Comparison of ENCODE assay signal across 17 mouse cellular contexts in genomic region chr5:142080661-142081060, GRCm38 (mm10).
A peak's percentile ranks its signal among the peaks of the same experiment; 100 is the strongest.
DNase-seq lines count a peak whose midpoint lies in the region; ATAC-seq and TF ChIP-seq lines count a peak whose summit lies in the region.
"Had no signal": no experiment of that assay in that cellular context is flagged by ENCODE, and none has a peak within 500 bp of the region (broad histone marks: within the 10 kb centered on the region; RNA-seq: fewer than 3 reads in every experiment).

No protein-coding gene starts in this region.

- no peak for TF ChIP-seq EP300 in MEL (IDR thresholded peaks at IDR 0.05; ENCODE audit: low read depth in 1 of 2, low read length in 2 of 2)
- no peak for TF ChIP-seq EP300 in stomach, postnatal 0 days (optimal IDR thresholded peaks at IDR 0.05)

- 0 out of 2 replicates have a peak, but pooled peaks cover 1% of the 10 kb centered on the region for H3K4me1 ChIP-seq in hindbrain, postnatal 0 days (ENCODE audit: insufficient read depth, low read length)
- no peaks in the 10 kb centered on the region for H3K4me1 ChIP-seq in hindbrain, embryonic 14.5 days (replicated peaks; ENCODE audit: control insufficient read depth, insufficient read depth, low read length)
- no peaks in the 10 kb centered on the region for H3K4me1 ChIP-seq in midbrain, postnatal 0 days (ENCODE audit: insufficient read depth, low read length)
- no peaks in the 10 kb centered on the region for H3K4me1 ChIP-seq in midbrain, embryonic 13.5 days (replicated peaks)
- H3K4me1 ChIP-seq in MEL (ENCODE audit: control insufficient read depth in 1 of 2, insufficient read depth in 2 of 2, low read length in 2 of 2), result no peaks in the 10 kb centered on the region
- H3K4me1 ChIP-seq in stomach, postnatal 0 days (replicated peaks; ENCODE audit: control insufficient read depth, insufficient read depth), result no peaks in the 10 kb centered on the region
- H3K4me1 ChIP-seq: embryonic facial prominence, embryonic 10.5 days; heart, embryonic 12.5 days; liver, embryonic 15.5 days had no signal

- no peak; the same call in 1 of the 2 replicates for TF ChIP-seq RAD21 in MEL (IDR thresholded peaks at IDR 0.05; ENCODE audit: low read depth, low read length)

- H3K9ac ChIP-seq in hindbrain, postnatal 0 days (replicated peaks; ENCODE audit: low read length), result no peak overlapping the region
- H3K9ac ChIP-seq in hindbrain, embryonic 14.5 days, result no peak overlapping the region
- H3K9ac ChIP-seq in midbrain, postnatal 0 days (replicated peaks; ENCODE audit: low read length, poor library complexity, severe bottlenecking), result no peak overlapping the region
- no peak overlapping the region for H3K9ac ChIP-seq in midbrain, embryonic 13.5 days (replicated peaks)
- H3K9ac ChIP-seq in MEL (ENCODE audit: control insufficient read depth, low read depth, low read length, poor library complexity, severe bottlenecking), result no peak overlapping the region
- no peak overlapping the region for H3K9ac ChIP-seq in stomach, postnatal 0 days (ENCODE audit: low read length)
- H3K9ac ChIP-seq: heart, embryonic 12.5 days; liver, embryonic 15.5 days had no signal

- DNase-seq in hindbrain, postnatal 0 days (ENCODE audit: low spot score), result no peak
- DNase-seq in hindbrain, embryonic 14.5 days (ENCODE audit: low spot score), result no peak
- no peak for DNase-seq in midbrain, postnatal 0 days (ENCODE audit: low spot score)
- peak; percentile 4 for DNase-seq in MEL (ENCODE audit: low read depth, low spot score)
- no peak for DNase-seq in stomach, postnatal 0 days (ENCODE audit: low spot score)
- no peak for DNase-seq in heart, postnatal 14 days
- DNase-seq: gastrocnemius, postnatal 25 days; kidney, postnatal 25 days; lung, postnatal 36 days had no signal

- TF ChIP-seq POLR2A in MEL (IDR thresholded peaks at IDR 0.05; ENCODE audit: control insufficient read depth in 1 of 2, insufficient read depth in 1 of 2, low read depth in 1 of 2, low read length in 2 of 2, poor library complexity in 1 of 2), result no peak

- H3K27me3 ChIP-seq in hindbrain, postnatal 0 days (ENCODE audit: insufficient read depth, low read length), result no peaks in the 10 kb centered on the region
- H3K27me3 ChIP-seq in hindbrain, embryonic 14.5 days (ENCODE audit: control insufficient read depth, insufficient read depth, low read length), result no peaks in the 10 kb centered on the region; the same call in 1 of the 2 replicates
- no peaks in the 10 kb centered on the region for H3K27me3 ChIP-seq in midbrain, postnatal 0 days (ENCODE audit: insufficient read depth, low read length)
- H3K27me3 ChIP-seq in midbrain, embryonic 13.5 days, result no peaks in the 10 kb centered on the region
- H3K27me3 ChIP-seq in MEL (ENCODE audit: control insufficient read depth in 1 of 2, insufficient read depth in 2 of 2, low read length in 2 of 2), result no peaks in the 10 kb centered on the region
- H3K27me3 ChIP-seq in stomach, postnatal 0 days (ENCODE audit: control insufficient read depth, insufficient read depth, low read length), result no peaks in the 10 kb centered on the region
- H3K27me3 ChIP-seq: heart, embryonic 12.5 days; liver, embryonic 15.5 days had no signal

- H3K79me2 ChIP-seq in MEL (ENCODE audit: control insufficient read depth, insufficient read depth, low read length, poor library complexity), result no peaks in the 10 kb centered on the region

- no peak overlapping the region for H3K4me2 ChIP-seq in hindbrain, postnatal 0 days (ENCODE audit: low read depth, low read length)
- no peak overlapping the region for H3K4me2 ChIP-seq in hindbrain, embryonic 14.5 days (replicated peaks)
- no peak overlapping the region for H3K4me2 ChIP-seq in midbrain, postnatal 0 days (ENCODE audit: low read depth, low read length, poor library complexity, severe bottlenecking)
- no peak overlapping the region for H3K4me2 ChIP-seq in midbrain, embryonic 13.5 days (replicated peaks)
- no peak overlapping the region for H3K4me2 ChIP-seq in stomach, postnatal 0 days (replicated peaks; ENCODE audit: low read depth)
- H3K4me2 ChIP-seq: heart, embryonic 12.5 days; liver, embryonic 15.5 days; midbrain, embryonic 11.5 days had no signal

- no peaks in the 10 kb centered on the region for H3K36me3 ChIP-seq in hindbrain, postnatal 0 days (ENCODE audit: insufficient read depth, low read length)
- H3K36me3 ChIP-seq in hindbrain, embryonic 14.5 days (replicated peaks; ENCODE audit: control insufficient read depth, insufficient read depth), result no peaks in the 10 kb centered on the region
- no peaks in the 10 kb centered on the region for H3K36me3 ChIP-seq in midbrain, postnatal 0 days (ENCODE audit: insufficient read depth, low read length)
- H3K36me3 ChIP-seq in midbrain, embryonic 13.5 days, result no peaks in the 10 kb centered on the region
- no peaks in the 10 kb centered on the region for H3K36me3 ChIP-seq in MEL (ENCODE audit: control insufficient read depth in 1 of 2, insufficient read depth in 2 of 2, low read length in 2 of 2)
- no peaks in the 10 kb centered on the region; the same call in 1 of the 2 replicates for H3K36me3 ChIP-seq in stomach, postnatal 0 days (ENCODE audit: control insufficient read depth, insufficient read depth, low read length)
- H3K36me3 ChIP-seq: embryonic facial prominence, embryonic 10.5 days; liver, embryonic 15.5 days had no signal

- no peak overlapping the region for H3K4me3 ChIP-seq in hindbrain, postnatal 0 days (ENCODE audit: low read length)
- no peak overlapping the region for H3K4me3 ChIP-seq in hindbrain, embryonic 14.5 days (replicated peaks; ENCODE audit: low read length)
- H3K4me3 ChIP-seq in midbrain, postnatal 0 days (ENCODE audit: low read depth, low read length), result no peak overlapping the region
- no peak overlapping the region for H3K4me3 ChIP-seq in midbrain, embryonic 13.5 days (replicated peaks)
- H3K4me3 ChIP-seq in MEL (ENCODE audit: control insufficient read depth in 1 of 2, insufficient read depth in 1 of 2, low read depth in 2 of 2, low read length in 2 of 2), result no peak overlapping the region
- H3K4me3 ChIP-seq in stomach, postnatal 0 days (ENCODE audit: low read depth, low read length), result no peak overlapping the region
- H3K4me3 ChIP-seq: embryonic facial prominence, embryonic 10.5 days; erythroblast, embryonic 14.5 days; heart, embryonic 12.5 days; liver, embryonic 15.5 days; myocyte had no signal

- no peak overlapping the region for H3K27ac ChIP-seq in hindbrain, postnatal 0 days
- H3K27ac ChIP-seq in hindbrain, embryonic 14.5 days, result no peak overlapping the region
- H3K27ac ChIP-seq in midbrain, postnatal 0 days (ENCODE audit: low read depth, low read length), result no peak overlapping the region
- H3K27ac ChIP-seq in midbrain, embryonic 13.5 days, result no peak overlapping the region
- no peak overlapping the region for H3K27ac ChIP-seq in MEL (ENCODE audit: control insufficient read depth, low read depth, low read length)
- H3K27ac ChIP-seq in stomach, postnatal 0 days (replicated peaks), result no peak overlapping the region
- H3K27ac ChIP-seq: embryonic facial prominence, embryonic 10.5 days; liver, embryonic 15.5 days had no signal

- intact Hi-C loops in heart, postnatal 14 days (cut with DNase I), result no loop called here

- H3K9me3 ChIP-seq in hindbrain, postnatal 0 days (ENCODE audit: low read length), result no peaks in the 10 kb centered on the region
- no peaks in the 10 kb centered on the region for H3K9me3 ChIP-seq in hindbrain, embryonic 14.5 days (ENCODE audit: control insufficient read depth, low read length)
- H3K9me3 ChIP-seq in midbrain, postnatal 0 days (ENCODE audit: low read length), result no peaks in the 10 kb centered on the region
- H3K9me3 ChIP-seq in midbrain, embryonic 13.5 days, result no peaks in the 10 kb centered on the region
- H3K9me3 ChIP-seq in MEL (replicated peaks; ENCODE audit: insufficient read depth, low read length), result no peaks in the 10 kb centered on the region
- H3K9me3 ChIP-seq in stomach, postnatal 0 days (ENCODE audit: control insufficient read depth, low read length), result no peaks in the 10 kb centered on the region
- H3K9me3 ChIP-seq: embryonic facial prominence, embryonic 10.5 days; liver, embryonic 15.5 days had no signal

- WGBS in hindbrain, postnatal 0 days, result 97% methylated on average over 3 of the region's 3 CpGs
- 100% methylated on average over 3 of the region's 3 CpGs for WGBS in hindbrain, embryonic 14.5 days
- 98% methylated on average over 3 of the region's 3 CpGs for WGBS in midbrain, postnatal 0 days
- WGBS in midbrain, embryonic 13.5 days, result 95% methylated on average over 3 of the region's 3 CpGs
- WGBS in stomach, postnatal 0 days, result 97% methylated on average over 3 of the region's 3 CpGs

- TF ChIP-seq CTCF in hindbrain, postnatal 0 days (IDR thresholded peaks at IDR 0.05; ENCODE audit: low read depth), result peak; percentile 49
- TF ChIP-seq CTCF in midbrain, postnatal 0 days (IDR thresholded peaks at IDR 0.05), result peak; percentile 46
- TF ChIP-seq CTCF in MEL (IDR thresholded peaks at IDR 0.05 in 2 of 3, conservative IDR thresholded peaks at IDR 0.05 in 1 of 3; ENCODE audit: control insufficient read depth in 1 of 3, insufficient read depth in 1 of 3, low read depth in 2 of 3, low read length in 3 of 3, poor library complexity in 1 of 3, severe bottlenecking in 1 of 3), result peak in 2 of 3 experiments; percentile 13 to 23; a peak in 2 of 6 replicates
- peak; percentile 39 for TF ChIP-seq CTCF in stomach, postnatal 0 days (IDR thresholded peaks at IDR 0.05; ENCODE audit: low read depth)

- no peak for ATAC-seq in hindbrain, postnatal 0 days
- no peak for ATAC-seq in hindbrain, embryonic 14.5 days (ENCODE audit: low FRiP score)
- ATAC-seq in midbrain, postnatal 0 days (ENCODE audit: low FRiP score), result no peak
- no peak for ATAC-seq in midbrain, embryonic 13.5 days
- ATAC-seq in stomach, postnatal 0 days (ENCODE audit: low FRiP score, low TSS enrichment), result no peak
- ATAC-seq: intestine, embryonic 16.5 days had no signal

TF ChIP-seq in MEL, 35 proteins besides CTCF, POLR2A, EP300 and RAD21:
- no peak for TF ChIP-seq SMC3 (IDR thresholded peaks at IDR 0.05; ENCODE audit: low read depth, low read length)
- TF ChIP-seq POLR2AphosphoS2 (IDR thresholded peaks at IDR 0.05; ENCODE audit: low read length), result no peak
- no peak for TF ChIP-seq ELF1 (IDR thresholded peaks at IDR 0.05; ENCODE audit: low read depth, low read length)
- TF ChIP-seq MAX (IDR thresholded peaks at IDR 0.05; ENCODE audit: low read length), result no peak
- no peak for TF ChIP-seq ZMIZ1 (IDR thresholded peaks at IDR 0.05; ENCODE audit: low read depth, low read length)
- no peak for TF ChIP-seq UBTF (IDR thresholded peaks at IDR 0.05; ENCODE audit: borderline replicate concordance, insufficient read depth, low read depth, low read length)
- TF ChIP-seq USF1 (IDR thresholded peaks at IDR 0.05; ENCODE audit: low read depth, low read length), result no peak
- TF ChIP-seq KAT2A (conservative IDR thresholded peaks at IDR 0.05; ENCODE audit: low read depth, low read length), result no peak
- no peak for TF ChIP-seq TAL1 (IDR thresholded peaks at IDR 0.05; ENCODE audit: low read length)
